Mouse (Mus musculus) embryonic facial prominence, embryonic 10.5 days (tissue): Measurements from ENCODE around the gene Slc38a10. TPM values are rescaled to one million over a fixed set of nuclear protein-coding genes. Genes with fewer than 3 reads are reported as not detected.
A peak's percentile ranks its signal among the peaks of the same experiment; 100 is the strongest.

Experiments used
- DNase-seq: peaks from one replicate; pipeline ENCODE4 v3.0.0-alpha.2; 2017; ENCODE audit warnings: low spot score
- H3K27ac ChIP-seq: fragments of 300-500 bp; sonication (generic); replicated peaks from 2 replicates; pipeline ENCODE4 v1.5.1; 2016; ENCODE audit warnings: mild to moderate bottlenecking
- H3K27me3 ChIP-seq: fragments of 300-500 bp; sonication (generic); replicated peaks from 2 replicates; pipeline ENCODE4 v1.6.1; 2016; ENCODE audit warnings: low read depth, mild to moderate bottlenecking; ENCODE audit not compliant: poor library complexity, severe bottlenecking
- H3K36me3 ChIP-seq: fragments of 300-500 bp; sonication (generic); replicated peaks from 2 replicates; pipeline ENCODE4 v1.6.1; 2016; ENCODE audit warnings: mild to moderate bottlenecking, moderate library complexity
- H3K4me1 ChIP-seq: fragments of 300-500 bp; sonication (generic); 2 replicates; pipeline ENCODE4 v1.6.1; 2016
- H3K4me3 ChIP-seq: fragments of 300-500 bp; sonication (generic); 2 replicates; pipeline ENCODE4 v1.5.1; 2016; ENCODE audit warnings: mild to moderate bottlenecking, moderate library complexity
- H3K9me3 ChIP-seq: fragments of 300-500 bp; sonication (generic); 2 replicates; pipeline ENCODE4 v1.6.1; 2016; ENCODE audit warnings: mild to moderate bottlenecking
- WGBS: fragments of 180-500 bp; shearing (Covaris S2); methylation state at CpG from one replicate; pipeline ENCODE4 v1.1.7; 2016; 5-methylcytosine and 5-hydroxymethylcytosine counted together
- polyA plus RNA-seq: library from polyadenylated mRNA; unstranded; fragments of >200 nt; fragmentation: Nextera tagmentation; extraction: Ambion mirVana; gene quantifications from 2 replicates; pipeline ENCODE4 v1.2.1, GENCODE M21; 2016

The Slc38a10 gene
- polyA plus RNA-seq, 1 experiment from 2014 or later, result 99.0 TPM

DNA sequence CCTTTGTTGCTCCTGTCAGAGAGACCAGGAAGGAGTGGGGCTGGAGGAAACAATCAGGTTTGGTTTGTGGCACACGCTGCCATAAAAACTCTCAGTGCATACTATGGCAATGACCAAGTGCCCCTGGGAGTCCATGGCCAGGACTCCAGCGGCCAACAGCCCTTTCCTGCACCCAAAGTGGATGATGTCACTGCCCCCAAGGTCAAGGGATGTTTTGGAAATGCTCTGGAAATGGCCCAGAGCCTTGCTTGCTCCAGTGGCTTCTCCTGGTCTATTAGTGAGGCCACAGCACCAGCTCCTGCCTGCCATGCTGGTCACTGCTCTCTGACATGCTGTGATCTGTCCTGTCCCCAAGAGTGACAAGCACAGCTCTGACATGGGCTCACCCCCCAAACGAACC is 75.0 kb downstream of the Slc38a10 start:
- peaks cover 28% of the 10 kb centered on the region for H3K4me1 ChIP-seq
- no peaks in the 10 kb centered on the region; the same call in 1 of the 2 replicates for H3K27me3 ChIP-seq
- H3K4me3 ChIP-seq, result no peak overlapping the region
- no peaks in the 10 kb centered on the region for H3K9me3 ChIP-seq
- no peak overlapping the region for H3K27ac ChIP-seq
- no peak for DNase-seq
- peaks cover 100% of the 10 kb centered on the region for H3K36me3 ChIP-seq
- 82% methylated on average over 3 of the region's 3 CpGs for WGBS

DNA sequence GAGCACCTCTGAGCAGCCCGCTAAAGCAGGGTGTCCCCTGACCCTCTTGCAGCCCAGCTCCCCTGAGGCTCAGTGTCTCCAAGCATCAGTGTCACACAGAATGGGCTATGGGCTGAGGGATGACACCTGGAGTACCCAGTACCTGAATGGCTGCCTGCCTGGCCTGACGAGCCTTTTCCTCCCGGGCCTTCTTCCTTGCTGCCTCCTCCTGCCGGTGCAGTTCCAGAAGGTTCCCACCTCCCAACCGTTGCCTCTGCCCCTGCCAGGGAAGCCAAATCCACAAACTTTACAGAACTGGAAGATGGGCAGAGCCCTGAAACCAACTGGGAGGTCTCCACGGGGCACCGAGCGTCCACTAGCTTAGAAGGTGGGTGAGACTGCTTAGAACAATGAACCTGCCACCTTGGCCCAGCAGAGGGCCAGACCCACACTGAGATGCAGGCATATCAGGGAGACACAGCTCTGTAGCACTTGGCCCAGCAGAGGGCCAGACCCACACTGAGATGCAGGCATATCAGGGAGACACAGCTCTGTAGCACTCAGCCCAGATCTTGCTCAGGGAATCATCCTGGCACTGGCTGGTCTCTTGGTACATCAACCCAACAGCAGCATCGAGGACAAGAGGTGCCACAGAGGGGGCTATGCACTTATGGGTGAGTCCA is 78.0 kb downstream of the Slc38a10 start:
- WGBS, result 90% methylated on average over 9 of the region's 9 CpGs
- no peak for DNase-seq
- Histone ChIP-seq H3K4me3 (no peak overlapping the region), H3K4me1 (peaks cover 56% of the 10 kb centered on the region), H3K27me3 (no peaks in the 10 kb centered on the region; the same call in 1 of the 2 replicates), H3K27ac (no peak overlapping the region), H3K9me3 (no peaks in the 10 kb centered on the region), H3K36me3 (peaks cover 100% of the 10 kb centered on the region)

DNA sequence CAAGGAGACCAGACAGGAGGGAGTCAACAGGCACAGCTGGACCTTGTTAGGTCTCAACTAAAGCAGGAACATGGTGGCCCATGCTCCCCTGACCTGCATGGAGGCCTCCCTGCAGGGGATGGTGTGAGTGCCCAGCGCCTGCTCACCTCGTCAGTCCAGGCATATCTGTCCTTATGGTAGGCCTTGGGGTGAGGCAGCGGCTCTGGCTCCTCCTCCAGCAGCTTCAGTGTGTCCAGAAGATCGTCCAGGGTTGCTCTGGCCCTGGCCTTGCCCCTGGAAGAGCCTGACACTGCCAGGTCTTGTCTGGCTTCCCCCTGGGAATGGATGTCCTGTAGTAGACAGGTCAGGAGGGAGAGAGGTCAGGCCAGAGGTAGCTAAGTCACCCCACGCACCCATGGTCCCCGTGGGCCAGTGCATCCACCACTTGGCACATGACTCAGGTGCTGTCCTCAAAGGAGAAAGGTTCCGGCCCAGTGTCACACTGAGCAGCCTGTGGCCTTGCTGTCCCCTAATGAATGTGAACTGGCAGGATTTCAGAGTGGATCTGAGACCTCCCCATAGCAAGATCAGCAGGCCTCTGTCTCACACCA is 79.3 kb downstream of the Slc38a10 start:
- DNase-seq, result no peak
- Histone ChIP-seq H3K4me3 (no peak overlapping the region), H3K4me1 (peaks cover 69% of the 10 kb centered on the region), H3K9me3 (no peaks in the 10 kb centered on the region), H3K36me3 (peaks cover 100% of the 10 kb centered on the region), H3K27ac (peak overlapping the region; percentile 72), H3K27me3 (no peaks in the 10 kb centered on the region; the same call in 1 of the 2 replicates)
- 73% methylated on average over 7 of the region's 7 CpGs for WGBS

DNA sequence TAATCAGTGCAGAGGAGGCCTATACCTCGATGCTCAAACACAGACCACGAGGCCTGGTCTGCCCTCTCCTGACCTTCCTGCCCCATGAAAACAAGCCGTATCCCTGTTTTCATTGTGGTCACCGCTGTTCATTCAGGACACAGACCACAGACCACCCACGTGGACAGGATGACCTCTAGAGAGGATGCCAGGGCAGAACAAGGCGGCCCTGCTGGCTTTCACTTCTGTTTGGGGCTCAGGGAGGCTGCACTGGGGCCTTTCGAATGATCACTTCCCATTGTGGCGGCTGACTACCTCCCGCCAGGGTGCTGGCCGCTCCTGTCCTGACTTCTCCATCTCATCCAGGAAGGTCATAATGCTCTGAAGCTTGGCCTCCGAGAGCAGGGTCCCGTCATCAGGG is 80.1 kb downstream of the Slc38a10 start:
- WGBS, result 30% methylated on average over 12 of the region's 12 CpGs
- Histone ChIP-seq H3K4me1 (peaks cover 77% of the 10 kb centered on the region), H3K4me3 (no peak overlapping the region), H3K27ac (peak overlapping the region; percentile 72; the same call in 1 of the 2 replicates), H3K36me3 (peaks cover 100% of the 10 kb centered on the region), H3K27me3 (no peaks in the 10 kb centered on the region; the same call in 1 of the 2 replicates), H3K9me3 (no peaks in the 10 kb centered on the region)
- no peak for DNase-seq

DNA sequence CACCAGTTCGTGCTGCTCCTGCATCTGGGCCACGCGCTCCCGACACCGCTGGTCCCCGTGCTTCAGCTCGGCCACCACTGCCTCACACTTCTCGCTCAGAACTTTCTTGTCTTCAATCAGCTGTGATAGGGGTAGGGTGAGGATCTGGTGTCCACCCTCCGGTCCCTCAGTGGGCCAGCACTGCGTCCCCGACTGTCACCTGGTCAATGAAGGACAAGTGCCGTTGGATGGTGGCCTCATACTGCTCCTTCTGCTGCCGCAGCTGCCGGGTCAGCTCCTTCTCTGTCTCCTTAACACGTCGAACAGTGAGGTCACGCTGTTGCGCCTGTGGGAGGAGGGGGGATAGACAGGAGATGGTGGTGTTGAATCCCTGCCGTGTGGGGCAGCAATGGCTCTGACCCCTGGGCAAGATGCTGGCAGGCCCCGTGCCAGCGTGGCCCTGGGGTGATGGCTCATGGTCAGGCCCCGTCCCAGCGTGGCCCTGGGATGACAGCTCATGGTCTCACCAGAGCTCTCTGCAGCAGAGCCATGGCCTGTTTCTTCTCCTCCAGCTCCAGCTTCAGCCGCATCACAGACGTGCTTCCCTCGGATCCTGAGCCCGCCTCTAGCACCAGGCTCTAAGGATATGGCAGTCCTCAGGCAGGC is 80.7 kb downstream of the Slc38a10 start:
- no peaks in the 10 kb centered on the region for H3K9me3 ChIP-seq
- no peaks in the 10 kb centered on the region; the same call in 1 of the 2 replicates for H3K27me3 ChIP-seq

DNA sequence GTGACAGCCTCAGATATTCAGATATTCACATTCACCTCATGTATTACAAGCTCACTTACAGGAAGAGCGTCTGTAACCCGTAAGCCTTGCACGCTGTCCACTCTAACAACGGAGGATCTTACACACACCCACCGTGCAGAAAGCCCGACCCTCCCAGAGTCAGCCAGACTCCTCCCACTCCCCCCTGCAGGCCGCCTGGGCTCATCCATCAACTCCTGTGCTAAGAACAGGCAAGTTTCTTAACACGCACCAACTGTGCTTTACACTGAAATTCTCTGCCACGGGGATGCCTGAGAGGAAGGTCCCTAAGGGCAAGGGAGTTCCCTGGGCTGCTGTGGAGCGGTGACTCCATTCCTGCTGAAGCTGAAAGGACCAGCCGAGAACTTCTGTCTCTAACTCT is 81.9 kb downstream of the Slc38a10 start:
- H3K4me3 ChIP-seq, result no peak overlapping the region
- peaks cover 100% of the 10 kb centered on the region for H3K36me3 ChIP-seq
- WGBS, result 53% methylated on average over 11 of the region's 11 CpGs
- no peaks in the 10 kb centered on the region; the same call in 1 of the 2 replicates for H3K27me3 ChIP-seq
- peaks cover 75% of the 10 kb centered on the region for H3K4me1 ChIP-seq
- no peak for DNase-seq
- no peaks in the 10 kb centered on the region for H3K9me3 ChIP-seq
- H3K27ac ChIP-seq, result peak overlapping the region; percentile 41; the same call in 1 of the 2 replicates

More for the DNA sequence above, 80.7 kb downstream of the Slc38a10 start:
- Histone ChIP-seq H3K36me3 (peaks cover 100% of the 10 kb centered on the region), H3K4me1 (peaks cover 80% of the 10 kb centered on the region), H3K27ac (no peak overlapping the region), H3K4me3 (no peak overlapping the region)
- 88% methylated on average over 27 of the region's 27 CpGs for WGBS
- no peak for DNase-seq

DNA sequence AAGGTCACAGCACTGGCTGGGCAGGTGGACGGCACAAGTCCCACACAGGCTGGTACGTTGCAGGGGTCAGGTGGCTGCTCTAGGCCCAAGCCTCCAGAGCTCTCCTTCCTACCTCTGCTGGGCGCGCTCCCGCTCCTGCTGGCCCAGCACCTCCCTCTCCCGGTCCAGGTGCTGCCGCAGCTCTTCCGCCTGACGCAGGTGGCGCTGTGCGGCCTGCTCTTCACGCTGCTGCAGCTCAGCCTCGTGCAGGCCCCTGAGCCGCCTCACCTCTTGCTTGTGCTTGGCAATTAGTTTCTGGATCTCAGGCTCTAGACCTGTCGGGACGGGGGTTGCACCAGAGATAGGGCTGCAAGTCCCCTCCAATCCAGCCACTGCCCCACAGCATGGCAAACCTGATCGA is 83.3 kb downstream of the Slc38a10 start:
- Histone ChIP-seq H3K27ac (no peak overlapping the region; the same call in 1 of the 2 replicates), H3K4me1 (peaks cover 74% of the 10 kb centered on the region), H3K4me3 (no peak overlapping the region), H3K9me3 (no peaks in the 10 kb centered on the region), H3K27me3 (no peaks in the 10 kb centered on the region; the same call in 1 of the 2 replicates), H3K36me3 (peaks cover 100% of the 10 kb centered on the region)
- peak; percentile 50 for DNase-seq
- 51% methylated on average over 17 of the region's 17 CpGs for WGBS

DNA sequence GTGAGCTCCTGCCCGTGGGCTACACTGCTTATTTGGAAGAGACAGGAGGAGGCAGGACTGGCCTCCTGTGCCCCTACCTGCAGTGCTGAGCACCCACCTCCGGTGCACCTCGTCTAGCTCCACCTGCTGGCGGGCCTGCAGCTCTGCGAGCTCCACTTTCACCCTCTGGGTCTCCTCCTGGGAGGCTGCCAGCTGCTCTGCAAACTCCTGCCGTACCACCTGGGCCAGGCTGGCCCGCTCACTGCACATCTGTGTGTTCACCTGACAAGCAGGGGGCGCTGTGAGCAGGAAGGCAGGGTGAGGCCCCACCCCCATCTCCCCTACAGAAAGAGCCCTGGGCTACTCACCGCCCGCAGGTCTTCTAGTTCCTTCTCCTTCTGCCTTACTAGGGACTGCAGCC is 85.9 kb downstream of the Slc38a10 start:
- H3K36me3 ChIP-seq, result peaks cover 78% of the 10 kb centered on the region
- DNase-seq, result peak; percentile 63
- no peaks in the 10 kb centered on the region for H3K27me3 ChIP-seq
- 33% methylated on average over 10 of the region's 10 CpGs for WGBS
- 0 out of 2 replicates have a peak overlapping the region, but pooled peaks have one; percentile 4 for H3K4me3 ChIP-seq
- no peaks in the 10 kb centered on the region for H3K9me3 ChIP-seq
- peaks cover 59% of the 10 kb centered on the region for H3K4me1 ChIP-seq
- peak overlapping the region; percentile 15; the same call in 1 of the 2 replicates for H3K27ac ChIP-seq

DNA sequence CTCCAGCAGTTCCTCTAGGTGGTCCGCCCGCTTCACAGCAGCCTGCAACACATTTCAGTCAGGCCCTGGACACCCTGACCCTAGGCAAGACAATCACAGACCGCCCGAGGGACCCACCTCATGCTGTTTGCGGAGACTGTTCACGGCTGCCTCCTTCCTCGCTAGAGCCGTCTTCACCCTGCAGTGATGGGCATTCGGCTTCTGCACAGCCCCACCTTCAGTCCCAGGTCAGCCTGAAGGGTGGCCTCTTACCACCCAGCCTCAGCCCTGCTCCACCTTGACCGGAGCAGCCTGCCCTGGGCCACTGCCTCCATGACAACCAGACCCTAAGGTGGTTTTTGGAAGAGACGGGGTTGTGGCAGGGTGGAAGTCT is 86.5 kb downstream of the Slc38a10 start:
- Histone ChIP-seq H3K9me3 (no peaks in the 10 kb centered on the region), H3K27ac (no peak overlapping the region), H3K4me1 (peaks cover 56% of the 10 kb centered on the region), H3K36me3 (peaks cover 71% of the 10 kb centered on the region), H3K4me3 (no peak overlapping the region), H3K27me3 (no peaks in the 10 kb centered on the region)
- no peak for DNase-seq
- 92% methylated on average over 11 of the region's 11 CpGs for WGBS

DNA sequence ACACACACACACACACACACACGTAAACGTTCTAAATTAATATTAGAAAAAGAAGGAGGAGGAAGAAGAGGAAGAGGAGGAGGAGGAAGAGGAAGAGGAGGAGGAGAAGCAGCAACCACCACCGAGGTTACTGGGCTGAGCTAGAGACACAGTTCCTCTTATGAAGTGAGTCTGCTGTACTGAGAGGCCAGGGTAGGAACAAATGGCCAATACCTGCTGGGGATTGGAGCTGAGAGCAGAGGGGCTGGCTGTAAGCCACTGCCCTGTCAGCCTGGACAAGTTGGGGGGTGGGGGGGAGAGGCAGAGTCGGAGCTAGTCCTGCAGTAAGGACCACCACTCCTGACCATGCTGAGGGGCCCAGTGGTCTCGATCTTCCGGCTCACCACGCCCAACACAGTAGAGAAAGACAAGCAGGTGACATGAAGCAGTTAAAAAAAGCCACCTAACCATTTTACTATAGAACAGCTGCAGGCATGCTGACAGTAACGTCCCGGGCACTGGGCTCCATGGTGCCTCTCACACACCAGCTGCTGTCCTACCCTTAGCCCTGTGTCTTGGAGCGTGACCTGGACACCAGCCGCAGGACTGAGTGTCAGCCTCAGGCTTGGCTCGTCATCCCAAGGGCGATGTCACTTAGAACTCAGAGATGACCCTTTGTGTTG is 87.0 kb downstream of the Slc38a10 start:
- Histone ChIP-seq H3K27ac (no peak overlapping the region), H3K9me3 (no peaks in the 10 kb centered on the region), H3K4me3 (no peak overlapping the region), H3K36me3 (peaks cover 66% of the 10 kb centered on the region), H3K4me1 (peaks cover 51% of the 10 kb centered on the region), H3K27me3 (no peaks in the 10 kb centered on the region)
- DNase-seq, result no peak
- WGBS, result 90% methylated on average over 13 of the region's 13 CpGs

DNA sequence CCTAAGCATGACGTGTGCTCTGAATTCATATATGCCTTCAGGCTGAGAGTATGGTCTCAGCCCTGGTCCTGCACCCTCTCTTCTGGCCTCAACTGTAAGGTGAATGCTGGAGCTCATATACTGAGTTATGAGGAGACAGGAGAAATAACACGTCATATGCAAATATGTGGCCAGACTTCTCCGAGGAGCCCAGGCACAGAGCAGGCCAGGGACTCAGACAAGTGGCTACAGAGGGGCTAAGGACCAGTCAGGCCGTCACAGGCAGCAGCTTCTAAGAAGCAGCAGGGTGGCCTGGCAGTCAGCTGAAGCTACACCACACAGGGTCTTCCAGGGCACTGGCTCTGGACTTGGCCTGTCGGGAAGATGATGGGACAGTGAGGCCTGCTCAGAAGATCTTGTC is 87.8 kb downstream of the Slc38a10 start:
- 87% methylated on average over 5 of the region's 5 CpGs for WGBS
- no peak overlapping the region for H3K27ac ChIP-seq
- H3K9me3 ChIP-seq, result no peaks in the 10 kb centered on the region
- H3K36me3 ChIP-seq, result peaks cover 58% of the 10 kb centered on the region
- H3K4me3 ChIP-seq, result no peak overlapping the region
- no peaks in the 10 kb centered on the region for H3K27me3 ChIP-seq
- peaks cover 43% of the 10 kb centered on the region for H3K4me1 ChIP-seq
- DNase-seq, result no peak

DNA sequence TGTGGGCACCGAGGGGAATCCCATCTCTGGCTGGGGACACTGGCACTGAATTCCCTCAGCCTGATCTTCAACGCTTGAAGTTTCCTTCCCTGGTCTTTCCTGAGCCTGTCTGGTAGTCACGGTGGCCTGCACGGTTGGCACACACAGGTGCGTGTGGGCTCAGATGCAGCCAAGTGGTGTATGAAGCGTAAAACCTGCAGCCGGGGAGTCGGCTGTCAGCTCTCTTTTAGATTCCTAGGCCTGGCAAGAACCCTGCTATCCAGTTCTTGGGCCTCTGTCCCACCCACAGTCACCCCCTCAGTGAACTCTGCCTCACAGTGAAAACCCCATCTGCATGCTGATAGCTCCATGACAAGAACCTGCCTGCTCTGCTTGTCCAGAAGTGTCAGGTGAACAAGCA is 90.5 kb downstream of the Slc38a10 start:
- Histone ChIP-seq H3K36me3 (peaks cover 31% of the 10 kb centered on the region), H3K9me3 (no peaks in the 10 kb centered on the region), H3K27ac (no peak overlapping the region), H3K4me1 (peaks cover 16% of the 10 kb centered on the region), H3K27me3 (no peaks in the 10 kb centered on the region), H3K4me3 (no peak overlapping the region)
- WGBS, result 89% methylated on average over 8 of the region's 8 CpGs
- no peak for DNase-seq
